Mouse (Mus musculus): ENCODE data around the gene Ganab.

The Ganab gene

DNA sequence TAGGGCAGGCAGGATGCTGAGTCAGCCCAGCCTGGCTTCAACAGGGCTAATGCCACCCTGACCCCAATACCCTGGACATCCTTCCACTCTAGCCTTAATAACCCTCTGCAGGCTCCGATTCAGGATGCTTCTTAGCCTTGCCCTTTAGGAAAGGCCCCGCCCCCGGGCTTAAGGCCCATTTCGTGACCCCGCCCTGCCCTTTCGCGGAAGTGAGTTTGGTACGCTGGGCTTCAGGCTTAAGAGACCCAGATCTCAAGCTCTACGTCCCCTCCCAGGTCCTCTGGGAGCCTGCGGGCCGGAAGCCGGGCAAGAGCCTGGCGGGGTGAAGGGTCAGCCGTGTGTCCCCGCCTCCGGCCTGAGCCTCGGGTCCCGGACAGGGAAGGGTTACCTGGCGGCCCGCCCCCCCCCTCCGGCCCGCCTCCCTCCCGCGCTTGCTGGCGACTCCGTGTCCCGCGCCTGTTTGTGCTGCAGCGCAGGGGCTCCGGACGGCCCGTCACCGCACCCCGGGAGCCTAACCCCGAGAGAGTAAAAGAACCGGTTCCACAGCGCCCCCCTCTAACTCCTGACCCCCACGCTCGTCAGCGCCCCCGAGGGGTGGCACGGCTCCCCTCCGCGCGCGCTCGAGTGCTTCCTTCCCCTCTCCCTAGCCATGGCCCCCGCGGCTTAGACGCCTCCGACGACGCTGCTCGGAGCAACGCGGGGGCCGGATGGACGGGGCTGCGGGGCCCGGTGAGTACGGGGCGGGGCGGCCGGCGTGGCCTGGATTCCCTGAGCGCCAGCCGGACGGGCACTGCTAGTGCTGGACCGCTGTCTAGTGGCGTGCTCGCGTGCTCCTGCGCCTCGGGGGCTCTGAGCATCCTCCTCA, 31.6 kb downstream of the Ganab start, which contains the start of the genes Rom1 and Eml3:
Gene Rom1 (minus strand): TSS at position 133 of the 865 bp plus-strand sequence.
Gene Eml3 (plus strand): TSS at position 329 of the 865 bp plus-strand sequence.
- DNase-seq (ENCODE audit: low read depth, low spot score) = peak; percentile 80

DNA sequence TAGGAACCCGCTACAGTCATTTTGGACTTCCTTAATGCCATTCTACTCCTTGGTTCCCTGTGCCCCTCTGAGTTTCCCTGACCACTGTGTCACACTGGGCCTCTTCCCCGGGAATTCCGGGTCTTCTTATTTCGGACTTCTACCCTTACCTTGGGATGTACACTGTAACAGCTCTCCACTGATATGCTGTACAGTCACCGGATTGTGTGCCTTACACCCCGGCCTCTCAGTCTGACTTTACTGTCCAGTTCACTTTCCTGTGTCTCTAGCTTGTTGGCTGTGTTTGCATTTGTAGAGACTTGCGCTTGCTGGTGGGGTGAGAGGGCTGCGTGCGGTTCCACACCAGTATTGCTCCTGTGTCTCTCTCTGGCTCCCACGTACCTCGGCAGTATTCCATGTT, 32.2 kb downstream of the Ganab start:
- DNase-seq (ENCODE audit: low read depth, low spot score) = no peak

DNA sequence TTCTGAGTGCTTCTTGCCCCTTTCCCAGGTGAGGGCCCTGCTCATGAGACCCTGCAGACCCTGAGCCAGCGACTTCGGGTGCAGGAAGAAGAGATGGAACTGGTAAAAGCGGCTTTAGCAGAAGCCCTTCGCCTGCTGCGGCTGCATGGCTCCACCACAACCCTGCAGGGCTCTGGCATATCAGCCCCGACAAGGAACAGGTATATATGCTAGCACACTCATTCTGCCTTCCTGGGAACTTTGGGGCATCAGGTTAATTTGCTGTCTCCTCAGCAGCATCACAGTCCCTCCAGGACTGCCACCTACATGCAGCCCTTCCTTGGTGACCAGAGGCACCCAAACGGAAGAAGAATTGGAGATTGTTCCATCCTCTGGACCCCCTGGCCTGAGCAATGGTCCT, 32.9 kb downstream of the Ganab start:
- no peak for DNase-seq (ENCODE audit: low read depth, low spot score)

DNA sequence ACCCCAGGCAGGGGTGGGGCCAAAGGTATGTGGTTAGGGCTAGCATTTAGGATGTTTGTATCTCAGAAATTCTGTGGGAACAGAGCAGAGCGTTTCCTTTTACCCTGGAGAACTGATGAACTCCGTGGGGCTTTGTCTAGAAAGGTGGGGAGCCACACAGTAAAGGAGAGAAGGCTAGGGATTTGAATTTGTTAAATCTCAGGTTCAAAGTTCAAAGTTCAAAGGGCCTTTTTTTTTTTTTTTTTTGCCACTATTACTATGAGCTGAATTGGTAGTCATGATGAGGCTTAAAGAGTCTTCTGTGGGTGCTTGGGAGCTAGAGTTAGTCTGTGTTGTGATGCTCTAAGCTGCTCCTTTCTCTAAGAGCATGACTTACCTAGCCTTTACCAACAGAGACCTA, 38.9 kb downstream of the Ganab start:
- DNase-seq (ENCODE audit: low read depth, low spot score) = no peak

DNA sequence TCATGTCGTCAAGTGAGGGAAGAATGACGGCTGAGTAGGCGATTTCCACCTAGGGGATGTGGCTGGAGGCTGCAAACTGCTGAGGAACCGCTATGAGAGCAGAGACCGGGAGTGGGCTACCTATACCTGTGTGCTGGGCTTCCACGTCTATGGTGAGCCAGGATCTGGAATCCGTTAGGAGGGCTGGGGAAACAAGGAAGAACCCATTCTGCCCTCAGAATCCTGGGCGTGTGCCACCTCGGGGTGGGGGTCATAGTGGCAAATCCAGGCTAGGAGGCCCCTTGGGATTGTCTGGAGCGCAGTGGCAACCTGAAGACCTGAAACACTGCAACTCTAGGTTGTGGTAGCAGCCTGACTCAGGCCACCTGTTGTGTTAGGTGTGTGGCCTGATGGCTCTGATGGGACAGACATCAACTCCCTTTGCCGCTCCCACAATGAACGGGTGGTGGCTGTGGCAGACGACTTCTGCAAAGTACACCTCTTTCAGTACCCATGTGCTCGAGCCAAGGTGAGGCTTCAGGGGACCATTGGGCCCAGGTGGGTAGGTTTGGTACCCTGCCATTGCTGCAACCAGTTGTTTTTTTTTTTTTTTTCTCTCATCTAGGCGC, 42.8 kb downstream of the Ganab start:
- no peak for DNase-seq (ENCODE audit: low read depth, low spot score)

DNA sequence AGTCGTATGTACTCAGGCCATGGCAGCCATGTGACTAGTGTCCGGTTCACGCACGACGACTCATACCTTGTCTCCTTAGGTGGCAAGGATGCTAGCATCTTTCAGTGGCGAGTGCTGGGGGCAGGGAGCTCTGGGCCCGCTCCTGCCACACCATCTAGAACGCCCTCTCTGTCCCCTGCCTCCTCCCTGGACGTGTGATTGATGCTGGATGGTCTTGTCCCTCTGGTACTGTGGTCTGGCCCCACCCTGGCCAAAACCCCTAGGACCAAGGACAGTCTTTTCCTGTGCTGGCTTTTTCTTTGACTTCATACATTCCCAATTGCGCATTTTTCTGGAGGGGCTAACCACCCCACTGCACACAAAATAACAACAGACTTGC, 43.3 kb downstream of the Ganab start:
- DNase-seq (ENCODE audit: low read depth, low spot score) = no peak

DNA sequence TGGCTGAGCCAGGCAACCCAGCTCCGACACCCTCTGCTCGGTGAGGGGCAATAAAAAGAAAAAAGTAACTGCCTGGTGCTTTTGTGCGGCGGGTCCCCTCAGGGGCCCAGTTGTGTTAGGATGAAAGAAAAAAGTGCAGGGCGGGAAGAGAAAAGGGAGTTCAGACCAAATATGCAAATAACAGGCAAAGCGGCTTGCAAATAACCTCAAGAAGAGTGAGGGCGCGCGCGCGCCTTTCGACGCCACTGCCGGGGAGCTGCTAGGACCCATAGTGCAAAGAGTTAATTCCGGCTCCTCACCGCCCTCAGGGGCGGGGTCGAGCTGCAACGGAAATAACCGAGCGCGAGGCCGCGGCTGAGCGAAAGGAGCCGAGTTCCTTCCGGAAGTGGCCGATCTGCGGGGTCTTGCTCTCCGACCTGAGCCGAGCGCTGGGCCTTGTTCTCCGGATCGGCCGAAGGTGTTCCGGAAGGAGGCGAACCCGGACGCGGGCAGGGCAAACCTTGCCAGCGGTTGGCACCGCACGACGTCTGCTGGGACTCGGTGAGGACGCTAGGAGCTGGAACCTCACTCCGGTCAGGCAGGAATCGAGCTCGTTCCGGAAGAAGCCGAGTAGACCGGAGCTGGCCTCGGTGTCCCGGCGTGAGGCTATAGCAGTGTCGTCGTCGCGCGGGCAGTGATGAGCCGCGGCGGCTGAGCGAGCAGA, 43.8 kb downstream of the Ganab start, which contains the start of gene Mta2:
Gene Mta2 (plus strand): TSS at position 361 of the 703 bp plus-strand sequence.
- DNase-seq (ENCODE audit: low read depth, low spot score) = peak; percentile 98

DNA sequence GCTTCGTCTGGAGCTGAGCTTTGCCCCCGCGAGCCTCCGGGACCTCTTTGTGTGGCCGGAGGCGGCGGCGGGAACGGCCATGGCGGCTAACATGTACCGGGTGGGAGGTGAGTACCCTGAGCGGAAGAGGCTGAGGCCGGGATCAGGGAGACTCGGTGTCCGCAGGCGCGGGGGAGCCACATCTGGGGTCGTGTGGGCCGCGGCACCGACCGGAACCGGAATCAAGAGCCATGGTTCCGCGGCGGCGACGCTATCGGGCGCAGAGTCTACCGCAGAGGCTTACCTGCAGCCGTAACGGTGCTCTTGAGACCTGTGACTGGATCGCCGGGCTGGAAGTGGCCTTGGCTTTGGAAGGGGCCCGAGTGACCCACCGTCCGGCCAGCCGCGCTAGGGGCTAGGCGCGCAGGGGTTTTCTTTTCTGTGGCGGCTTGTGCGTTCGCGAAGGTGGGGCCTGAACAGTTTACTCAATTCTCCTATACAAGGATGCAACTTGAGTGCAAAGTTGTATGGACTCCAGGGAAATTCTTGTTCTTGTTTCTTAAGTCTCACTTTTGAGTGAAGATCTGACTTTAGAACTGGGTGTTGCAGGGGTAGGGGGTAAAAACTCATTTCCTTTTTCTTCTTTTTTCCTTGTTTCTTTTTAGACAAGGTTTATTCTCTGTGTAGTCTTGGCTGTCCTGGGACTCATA, 44.5 kb downstream of the Ganab start:
- no peak for DNase-seq (ENCODE audit: low read depth, low spot score)

DNA sequence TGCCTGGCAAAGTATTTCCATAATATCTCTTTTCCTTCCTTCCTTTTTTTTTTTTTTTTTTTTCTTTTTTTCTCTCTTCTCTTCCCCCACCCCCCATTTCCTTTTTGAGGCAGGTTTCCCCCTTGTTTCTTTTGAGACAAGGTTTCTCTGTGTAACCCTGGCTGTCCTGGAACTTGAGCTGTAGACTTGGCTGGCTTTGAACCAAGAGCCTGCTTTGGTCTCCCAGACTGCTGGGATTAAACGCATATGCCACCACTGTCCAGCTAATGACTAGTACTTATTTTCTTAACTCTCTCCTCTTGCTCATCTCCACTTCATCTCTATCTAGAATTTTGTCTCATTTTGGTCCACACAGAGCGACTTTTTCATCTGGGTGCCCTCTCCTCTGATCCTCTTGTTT, 45.2 kb downstream of the Ganab start:
- no peak for DNase-seq (ENCODE audit: low read depth, low spot score)

DNA sequence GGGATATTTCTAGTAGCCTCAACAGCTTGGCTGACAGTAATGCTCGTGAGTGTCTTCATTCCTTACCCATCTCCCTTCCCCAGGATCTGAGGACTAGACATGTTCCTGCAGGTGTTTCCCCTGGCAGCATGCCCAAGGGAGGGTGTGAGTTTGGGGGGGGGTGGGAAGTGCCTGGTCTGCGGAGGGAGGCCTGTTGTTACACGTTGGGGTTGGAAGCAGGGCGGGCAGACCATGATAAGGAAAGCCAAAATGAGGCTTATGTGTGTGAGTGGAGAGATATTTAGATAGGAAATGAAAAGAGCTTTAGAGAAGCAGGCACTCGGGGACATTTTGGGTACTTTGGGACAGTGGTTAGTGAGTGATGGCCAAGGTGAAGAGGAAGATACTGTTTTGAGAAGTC, 46.2 kb downstream of the Ganab start:
- DNase-seq (ENCODE audit: low read depth, low spot score) = no peak

DNA sequence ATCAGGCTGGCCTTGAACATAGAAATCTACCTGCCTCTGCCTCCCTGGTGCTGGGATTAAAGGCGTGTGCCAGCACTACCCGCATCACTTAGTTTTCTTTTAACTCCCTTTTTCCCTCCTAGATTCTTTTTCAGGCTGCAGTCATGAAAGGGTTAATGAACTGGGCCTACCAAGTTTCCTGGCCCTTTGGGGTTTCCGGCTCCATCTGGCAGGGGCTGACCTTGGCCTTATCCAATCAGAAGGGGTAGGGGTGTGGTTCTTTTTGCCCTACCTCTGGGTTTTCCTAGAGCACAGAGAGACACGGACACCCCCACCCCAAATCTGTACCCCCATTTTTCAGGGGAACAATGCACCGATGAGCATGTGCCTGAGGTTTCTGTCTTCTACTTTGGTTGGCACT, 46.9 kb downstream of the Ganab start:
- peak; percentile 86 for DNase-seq (ENCODE audit: low read depth, low spot score)

DNA sequence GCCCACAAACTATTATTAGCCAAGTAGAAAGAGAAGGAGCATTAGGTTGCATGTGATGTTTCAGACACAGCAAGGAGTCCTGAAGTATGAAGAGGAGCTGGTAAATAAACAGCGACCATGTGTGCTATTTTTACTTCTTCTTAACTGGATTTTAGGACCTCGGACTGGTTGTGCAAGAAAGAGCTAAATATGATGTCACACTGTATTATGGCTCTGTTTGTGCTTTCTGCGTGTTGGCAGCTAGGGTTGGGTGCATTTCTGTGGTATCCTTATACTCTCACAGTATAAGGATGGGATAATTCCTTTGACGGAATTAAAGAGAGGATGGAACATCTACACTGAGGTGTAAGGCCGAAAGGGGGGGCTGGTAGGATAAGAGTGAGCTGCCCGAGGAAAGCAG, 47.4 kb downstream of the Ganab start:
- DNase-seq (ENCODE audit: low read depth, low spot score) = no peak

DNA sequence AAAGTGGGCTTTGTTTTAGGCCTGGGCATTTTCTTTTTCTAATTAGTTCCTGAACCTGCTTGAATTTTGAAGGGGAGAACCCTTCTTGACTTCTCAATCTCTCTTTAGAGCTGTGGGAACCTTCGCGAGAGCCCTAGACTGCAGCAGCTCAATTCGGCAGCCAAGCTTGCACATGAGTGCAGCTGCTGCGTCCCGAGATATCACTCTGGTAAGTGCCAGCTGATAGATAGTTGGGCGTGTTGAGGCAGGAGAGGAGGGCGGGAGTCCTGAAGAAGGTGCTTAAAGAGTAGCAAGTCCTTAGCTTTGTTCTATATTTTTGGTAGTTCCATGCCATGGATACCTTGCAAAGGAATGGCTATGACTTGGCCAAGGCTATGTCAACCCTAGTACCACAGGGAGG, 49.1 kb downstream of the Ganab start:
- no peak for DNase-seq (ENCODE audit: low read depth, low spot score)

DNA sequence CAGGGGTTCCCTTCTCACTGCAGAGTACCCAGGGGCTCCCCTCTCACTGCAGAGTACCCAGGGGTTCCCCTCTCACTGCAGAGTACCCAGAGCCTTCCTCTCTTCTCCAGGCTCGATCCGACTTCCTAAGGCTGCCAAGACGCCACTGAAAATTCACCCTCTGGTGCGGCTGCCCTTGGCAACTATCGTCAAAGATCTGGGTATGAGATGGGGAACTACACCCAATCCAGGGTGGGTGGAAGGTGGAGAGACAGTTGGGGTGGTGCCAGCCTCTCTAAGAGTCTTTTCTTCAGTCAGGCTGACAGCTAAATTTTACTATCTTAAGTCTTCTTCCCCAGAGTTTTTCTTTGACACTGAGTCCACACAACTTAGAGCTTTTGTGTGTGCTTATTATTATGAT, 52.3 kb downstream of the Ganab start:
- no peak for DNase-seq (ENCODE audit: low read depth, low spot score)

DNA sequence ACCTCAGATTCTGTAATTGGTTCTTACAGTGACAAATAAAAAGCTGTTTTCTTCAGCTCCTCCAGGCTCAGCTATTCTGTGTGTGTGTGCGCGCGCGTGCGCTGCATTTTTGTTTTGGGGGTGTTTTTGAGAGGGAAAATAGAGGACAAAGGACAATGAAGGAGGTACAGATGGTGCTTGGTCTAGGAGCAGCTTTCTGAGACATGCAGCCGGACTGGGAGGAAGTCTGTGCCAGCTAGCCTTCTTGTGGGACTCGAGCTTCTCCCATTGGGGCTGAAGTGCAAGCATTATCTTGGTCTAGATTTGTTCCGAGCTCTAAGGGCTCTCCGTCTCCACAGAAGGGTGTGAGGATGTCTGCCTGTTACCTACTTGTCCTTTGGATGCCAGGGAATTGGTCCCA, 54.4 kb downstream of the Ganab start:
- DNase-seq (ENCODE audit: low read depth, low spot score) = no peak

DNA sequence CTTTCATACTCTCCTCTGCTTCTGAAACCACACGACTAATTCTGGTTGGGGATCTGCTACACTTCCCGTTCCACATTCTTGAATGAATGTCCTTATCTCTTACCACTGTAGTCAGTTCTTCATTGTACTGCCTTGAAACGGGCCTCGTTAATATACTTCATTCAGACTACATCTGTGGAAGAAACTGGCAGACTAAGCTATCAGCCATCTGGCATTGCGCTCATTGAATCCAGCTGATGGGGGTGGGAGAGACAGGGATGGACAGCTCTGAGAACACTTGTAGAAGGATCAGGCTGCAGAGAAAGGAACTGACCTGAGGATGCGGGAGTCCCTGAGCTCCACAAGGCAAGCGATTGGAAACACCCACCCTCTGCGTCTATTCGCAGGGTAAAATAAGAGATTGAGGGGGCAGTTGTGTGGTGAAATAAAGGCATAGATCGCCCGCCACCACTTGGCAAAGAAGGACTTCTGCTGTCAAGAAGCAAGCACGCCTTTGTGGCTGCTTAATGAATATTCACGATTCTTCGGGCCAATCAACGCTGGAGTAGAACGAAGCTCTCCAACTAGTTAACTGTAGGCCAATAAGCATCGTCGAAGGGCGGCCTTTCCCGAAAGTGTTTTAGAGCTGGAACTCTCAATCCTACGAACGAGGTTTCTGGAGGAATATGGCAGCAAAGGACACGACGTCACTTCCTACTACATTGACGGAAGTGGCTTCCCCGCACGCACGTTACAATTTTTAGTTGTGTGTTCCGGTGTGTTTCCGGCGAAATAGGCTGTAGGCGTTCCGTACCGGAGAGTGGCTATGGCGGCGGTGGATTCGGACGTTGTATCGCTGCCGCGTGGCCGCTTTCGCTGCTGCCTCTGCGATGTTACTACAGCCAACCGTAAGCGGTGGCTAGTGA, 55.5 kb downstream of the Ganab start, which contains the start of gene Tut1:
Gene Tut1 (plus strand): TSS at position 713 of the 905 bp plus-strand sequence.
- peak; percentile 96 for DNase-seq (ENCODE audit: low read depth, low spot score)

DNA sequence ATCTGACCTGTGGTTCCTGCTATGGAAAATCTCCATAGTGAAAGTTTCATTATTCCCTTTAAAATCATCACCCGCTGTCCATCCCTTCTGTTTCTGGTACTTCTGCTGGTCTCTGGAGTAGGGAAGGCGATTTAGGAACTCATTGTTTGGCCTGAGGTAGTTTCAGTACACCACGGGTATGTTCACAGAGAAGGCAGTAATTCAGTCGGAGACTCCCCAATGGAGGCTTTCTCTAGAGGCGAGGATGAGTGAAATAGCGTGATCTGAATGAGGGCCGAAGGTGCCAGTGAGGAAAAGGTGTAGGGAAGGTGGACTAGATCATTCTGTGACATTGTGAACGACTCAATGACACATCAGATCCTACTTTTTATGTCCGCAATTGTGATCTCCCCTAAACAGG, 56.3 kb downstream of the Ganab start:
- no peak for DNase-seq (ENCODE audit: low read depth, low spot score)

DNA sequence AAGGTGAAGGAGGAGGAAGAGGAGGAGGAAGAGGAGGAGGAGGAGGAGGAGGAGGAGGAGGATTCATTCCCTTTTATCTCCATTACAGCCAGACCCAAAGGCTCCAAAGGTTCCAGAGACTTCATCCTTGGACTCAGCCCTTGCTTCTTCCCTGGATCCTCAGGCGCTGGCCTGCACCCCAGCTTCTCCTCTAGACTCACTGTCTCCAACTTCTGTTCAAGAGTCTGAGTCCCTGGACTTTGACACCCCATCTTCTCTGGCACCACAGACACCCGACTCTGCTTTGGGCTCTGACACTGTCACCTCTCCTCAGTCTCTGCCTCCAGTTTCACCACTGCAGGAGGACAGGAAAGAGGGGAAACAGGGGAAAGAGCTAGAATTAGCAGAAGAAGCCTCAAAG, 64.4 kb downstream of the Ganab start:
- DNase-seq (ENCODE audit: low read depth, low spot score) = no peak

DNA sequence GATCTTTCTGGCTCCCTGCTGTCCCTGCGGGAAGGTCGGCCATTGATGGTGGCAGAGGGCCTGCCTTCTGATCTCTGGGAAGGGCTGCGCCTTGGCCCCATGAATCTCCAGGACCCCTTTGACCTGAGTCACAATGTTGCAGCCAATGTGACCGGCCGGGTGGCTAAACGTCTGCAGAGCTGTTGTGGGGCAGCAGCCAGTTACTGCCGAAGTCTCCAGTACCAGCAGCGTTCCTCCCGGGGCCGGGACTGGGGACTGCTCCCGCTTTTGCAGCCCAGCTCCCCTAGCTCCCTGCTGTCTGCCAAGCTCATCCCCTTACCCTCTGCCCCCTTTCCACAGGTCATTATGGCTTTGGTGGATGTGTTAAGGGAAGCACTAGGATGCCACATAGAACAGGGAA, 67.2 kb downstream of the Ganab start:
- DNase-seq (ENCODE audit: low read depth, low spot score) = no peak

DNA sequence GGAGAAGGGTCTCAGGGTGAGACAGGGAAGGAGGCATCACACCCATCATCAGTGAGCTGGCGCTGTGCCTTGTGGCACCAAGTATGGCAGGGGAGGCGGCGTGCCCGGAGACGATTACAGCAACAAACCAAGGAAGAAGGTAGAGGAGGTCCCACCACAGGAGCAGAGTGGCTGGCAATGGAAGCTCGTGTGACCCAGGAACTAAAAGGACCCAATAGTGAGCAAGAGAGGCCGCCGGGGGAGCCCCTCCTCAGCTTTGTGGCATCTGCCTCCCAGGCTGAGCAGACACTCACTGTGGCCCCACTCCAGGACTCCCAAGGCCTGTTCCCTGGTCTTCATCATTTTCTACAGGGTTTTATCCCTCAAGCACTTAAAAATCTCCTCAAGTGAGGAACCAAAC, 67.9 kb downstream of the Ganab start:
- no peak for DNase-seq (ENCODE audit: low read depth, low spot score)

DNA sequence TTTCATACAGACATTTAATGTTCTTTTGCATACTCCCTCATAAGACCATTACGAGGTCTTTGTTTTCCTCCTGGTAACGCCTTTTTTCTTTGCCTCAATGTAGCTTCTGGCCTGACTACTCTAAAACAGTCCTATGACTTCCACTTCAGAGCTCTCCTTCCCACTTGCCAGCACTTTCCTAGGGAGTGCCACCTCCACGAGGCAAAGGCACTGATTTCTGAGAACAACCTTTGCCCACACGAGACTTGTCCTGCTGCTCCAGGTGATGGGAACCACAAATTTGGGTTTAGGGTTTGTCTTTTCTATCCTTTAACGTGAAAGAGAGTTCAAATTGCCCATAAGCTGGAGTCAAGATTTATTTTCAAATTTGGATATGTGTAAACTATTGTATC, 68.3 kb downstream of the Ganab start:
- no peak for DNase-seq (ENCODE audit: low read depth, low spot score)
